Mouse (Mus musculus): ENCODE results near the gene Bcl2. TPM values are rescaled to one million over a fixed set of nuclear protein-coding genes. Genes with fewer than 3 reads are reported as not detected.
A peak's percentile ranks its signal among the peaks of the same experiment; 100 is the strongest.

The Bcl2 gene
- polyA plus RNA-seq, 1 experiment, result 6.7 TPM

DNA sequence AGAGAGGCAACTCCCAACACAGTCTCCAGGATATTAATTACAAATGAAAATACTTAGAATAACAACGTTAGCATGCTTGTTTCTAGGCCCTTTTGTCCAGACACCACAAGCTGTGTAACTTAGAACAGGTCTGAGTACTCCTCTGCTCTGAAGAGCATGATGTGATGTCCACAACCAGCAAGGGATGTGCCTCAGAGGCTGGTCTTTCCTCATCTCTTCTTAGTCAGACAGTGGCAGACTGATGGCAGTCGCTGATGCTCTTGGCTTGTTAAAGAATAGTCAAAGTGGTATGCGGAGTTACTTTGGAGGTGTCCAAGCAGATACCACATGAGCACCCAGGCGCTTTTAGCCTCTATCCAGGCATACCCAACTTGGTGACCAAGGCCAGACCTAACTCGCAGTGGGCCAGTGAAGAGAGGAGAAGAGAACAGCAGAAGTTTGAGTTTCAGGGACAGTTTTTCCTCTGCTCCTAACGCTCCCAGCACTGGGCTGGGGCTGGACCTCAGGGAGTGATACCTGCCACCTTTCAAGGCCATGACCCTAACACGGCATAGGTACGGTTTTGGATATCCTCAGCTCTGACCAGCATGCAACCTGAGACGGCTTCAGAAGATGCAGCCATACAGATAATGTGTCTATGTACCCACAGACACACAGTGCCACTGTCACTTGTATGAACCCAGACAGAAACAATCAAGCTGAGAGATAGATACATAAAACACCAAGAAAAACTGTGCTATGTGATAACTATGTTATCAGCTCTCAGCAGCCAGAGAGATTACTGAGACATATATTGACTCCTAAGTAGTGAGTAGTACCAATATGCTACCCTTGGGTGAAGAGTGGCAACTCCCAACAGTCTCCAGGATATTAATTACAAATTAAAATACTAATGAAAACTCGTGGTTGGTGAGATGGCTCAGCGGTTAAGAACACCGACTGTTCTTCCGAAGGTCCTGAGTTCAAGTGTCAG, 1.3 kb upstream of the Bcl2 start:
- DNase-seq (ENCODE audit: extremely low spot score in 1 of 2, low spot score in 1 of 2), result no peak

DNA sequence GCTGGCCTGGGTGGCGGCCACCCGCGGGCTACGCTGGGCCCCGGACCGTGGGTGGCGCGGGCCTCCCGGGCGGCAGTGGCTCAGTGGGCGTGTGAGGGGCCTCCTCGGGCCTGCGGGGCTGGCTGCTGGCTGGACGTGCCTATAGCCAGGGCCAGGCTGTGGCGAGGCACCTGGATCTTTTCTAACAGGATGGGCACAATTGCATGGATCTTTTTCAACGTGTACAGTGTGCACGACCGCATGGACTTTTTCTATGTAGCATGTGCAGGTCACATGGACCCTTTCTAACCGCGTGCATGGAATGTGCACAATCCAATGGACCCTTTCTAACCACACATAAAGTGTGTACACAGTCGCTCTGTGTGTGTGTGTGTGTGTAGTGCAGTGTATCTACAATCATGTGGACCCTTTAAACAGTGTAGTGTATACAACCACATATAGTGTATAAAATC, 482 bp upstream of the Bcl2 start:
- no peak for DNase-seq (ENCODE audit: extremely low spot score in 1 of 2, low spot score in 1 of 2)

DNA sequence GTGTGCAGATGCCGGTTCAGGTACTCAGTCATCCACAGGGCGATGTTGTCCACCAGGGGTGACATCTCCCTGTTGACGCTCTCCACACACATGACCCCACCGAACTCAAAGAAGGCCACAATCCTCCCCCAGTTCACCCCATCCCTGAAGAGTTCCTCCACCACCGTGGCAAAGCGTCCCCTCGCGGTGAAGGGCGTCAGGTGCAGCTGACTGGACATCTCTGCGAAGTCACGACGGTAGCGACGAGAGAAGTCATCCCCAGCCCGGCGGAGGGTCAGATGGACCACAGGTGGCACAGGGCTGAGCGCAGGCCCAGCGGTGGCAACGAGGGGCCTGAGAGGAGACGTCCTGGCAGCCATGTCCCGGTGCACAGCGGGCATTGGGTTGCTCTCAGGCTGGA, 1.7 kb downstream of the Bcl2 start:
- peak in 1 of 2 experiments; percentile 62 for DNase-seq (ENCODE audit: extremely low spot score in 1 of 2, low spot score in 1 of 2)

DNA sequence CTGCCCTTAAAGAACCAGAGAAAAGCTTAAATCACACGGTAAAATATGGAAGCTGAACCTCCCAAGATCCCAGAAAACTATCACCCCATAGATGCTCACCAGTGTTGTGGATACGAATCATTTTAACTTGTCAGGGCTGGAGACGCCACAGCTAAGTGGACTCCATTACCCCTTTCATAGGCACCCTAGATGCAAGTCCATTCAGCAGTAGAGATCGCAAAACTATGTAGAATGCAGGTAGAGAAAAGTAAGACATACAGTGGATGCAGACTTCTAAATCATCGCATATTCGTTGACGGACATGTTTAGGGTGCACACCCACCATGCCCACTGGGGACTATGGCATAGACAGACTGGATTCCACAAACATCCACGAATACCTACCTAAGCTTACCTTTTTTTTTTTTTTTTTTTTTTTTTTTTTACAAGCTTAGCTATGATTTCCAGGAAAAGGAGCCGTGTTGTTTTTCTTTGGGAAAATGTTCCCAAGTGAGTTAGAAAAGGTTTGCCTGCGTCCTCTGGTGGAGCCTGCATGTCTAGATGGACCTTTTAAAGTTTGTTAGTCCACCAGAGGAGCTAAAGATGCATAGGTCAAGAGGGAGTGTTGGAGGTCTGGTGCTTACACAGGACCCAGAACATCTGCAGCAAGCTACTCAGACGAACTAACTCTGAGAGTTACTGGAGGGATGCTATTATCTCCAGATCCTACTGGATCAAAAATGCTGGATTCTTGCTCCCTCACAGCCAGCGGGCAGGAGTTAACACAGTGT, 2.5 kb downstream of the Bcl2 start:
- no peak for DNase-seq (ENCODE audit: extremely low spot score in 1 of 2, low spot score in 1 of 2)

DNA sequence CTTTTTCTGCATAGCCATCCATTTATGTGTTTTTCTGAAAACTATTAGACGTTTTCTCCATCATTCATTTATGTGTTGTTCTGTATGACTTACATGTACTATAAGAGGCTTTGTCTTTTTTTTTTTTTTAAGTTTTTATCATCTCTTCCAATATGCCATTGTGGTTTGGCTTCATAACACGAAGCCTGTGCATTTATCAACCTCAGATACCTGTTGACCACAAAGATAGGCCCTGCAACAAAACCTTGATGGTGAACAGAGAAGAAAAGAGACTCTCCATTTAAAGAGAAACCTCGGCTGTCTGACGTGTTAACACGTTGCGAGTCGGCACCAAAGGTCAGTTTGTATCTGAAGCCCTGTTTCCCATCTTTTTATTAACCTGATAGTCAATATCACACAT, 3.9 kb downstream of the Bcl2 start:
- no peak for DNase-seq (ENCODE audit: extremely low spot score in 1 of 2, low spot score in 1 of 2)

DNA sequence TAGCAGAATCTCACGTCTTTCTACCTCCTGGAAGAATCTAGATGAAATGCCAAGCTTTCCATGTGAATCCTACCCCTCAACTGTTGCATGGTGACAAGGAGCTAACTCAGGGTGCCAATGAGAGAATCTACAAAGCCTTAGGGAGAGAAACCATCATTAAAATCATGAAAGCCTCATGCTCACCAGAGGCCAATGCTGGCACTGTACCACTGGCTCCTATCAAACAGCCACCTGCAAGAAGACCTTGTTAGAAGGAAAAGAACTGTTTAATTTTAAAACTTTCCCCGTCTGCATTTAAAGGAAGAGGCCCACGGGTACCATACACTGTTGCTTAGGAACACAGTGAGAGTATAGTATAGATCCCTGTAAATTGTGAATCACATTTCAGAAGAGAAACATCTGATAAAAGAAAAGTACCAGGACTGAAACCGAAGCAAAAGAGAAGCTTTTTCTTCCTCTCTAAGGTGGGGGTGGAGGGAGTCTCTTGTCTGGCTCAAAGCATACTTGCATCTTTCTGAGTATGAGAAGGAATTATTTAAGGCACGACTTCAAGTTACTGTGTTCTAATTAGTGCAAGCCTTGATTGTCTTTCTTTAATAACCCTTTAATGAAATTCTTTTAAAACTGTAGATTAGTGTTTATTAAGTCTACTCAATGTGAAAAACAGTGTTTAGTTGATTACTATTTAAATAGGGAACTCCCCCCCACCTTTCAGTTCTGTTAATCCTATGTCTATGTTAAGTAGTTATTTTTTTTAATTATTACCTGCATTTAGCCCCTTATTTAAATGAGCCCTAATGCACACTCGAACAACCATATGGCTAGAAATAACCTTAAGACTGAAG, 6.8 kb downstream of the Bcl2 start:
- DNase-seq (ENCODE audit: extremely low spot score in 1 of 2, low spot score in 1 of 2), result no peak

DNA sequence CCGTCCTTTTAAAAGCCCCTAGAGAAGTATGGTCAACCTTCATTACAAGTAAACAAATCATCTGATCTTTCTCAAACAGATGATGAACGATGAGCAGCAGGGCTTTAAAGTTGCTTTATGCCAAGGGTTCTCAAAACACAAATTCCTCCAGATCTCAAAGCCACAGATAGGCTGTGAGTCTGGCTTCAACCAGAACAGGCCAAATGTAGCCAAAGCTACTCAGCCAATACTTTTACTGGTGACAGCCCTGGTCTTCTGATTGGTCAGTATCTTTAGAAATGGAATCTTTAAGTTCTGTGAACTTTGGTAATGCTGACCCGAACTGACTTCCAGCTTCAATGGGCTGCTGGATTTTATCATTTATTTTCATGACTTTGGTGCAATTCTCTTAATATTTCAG, 10.9 kb downstream of the Bcl2 start:
- no peak for DNase-seq (ENCODE audit: extremely low spot score in 1 of 2, low spot score in 1 of 2)

DNA sequence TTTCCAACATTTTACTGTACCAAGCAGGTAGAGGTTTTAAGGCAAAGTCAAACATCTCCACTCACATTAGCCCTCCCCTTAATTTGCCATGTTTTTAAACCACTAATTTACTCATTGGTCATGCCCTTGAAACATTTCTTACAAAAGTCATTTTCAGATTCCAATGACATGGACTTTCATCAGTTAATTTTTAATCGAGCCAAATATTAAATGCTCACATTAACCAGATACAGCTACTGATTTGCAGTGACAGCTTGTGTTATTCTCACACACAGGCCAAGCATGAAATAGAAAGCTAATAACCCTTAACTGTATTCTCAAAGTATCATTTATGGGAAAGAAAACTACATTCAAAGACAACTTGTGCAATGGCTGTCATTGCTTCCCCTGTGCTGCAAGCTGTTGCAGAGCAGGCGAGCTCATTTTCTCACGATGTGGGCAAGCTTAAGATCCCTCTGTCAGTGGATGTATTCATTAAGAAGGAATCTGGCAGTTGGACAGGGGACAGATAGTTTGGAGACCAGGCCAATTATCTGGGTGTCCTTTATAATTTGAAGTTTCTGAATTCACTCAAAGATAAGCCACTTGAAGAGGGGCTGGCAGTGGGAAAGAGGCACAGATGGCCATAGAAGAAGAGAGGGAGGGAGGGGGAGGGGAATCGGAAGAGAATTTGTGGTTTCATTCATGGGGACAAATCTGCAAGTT, 11.5 kb downstream of the Bcl2 start:
- DNase-seq (ENCODE audit: extremely low spot score in 1 of 2, low spot score in 1 of 2), result no peak

DNA sequence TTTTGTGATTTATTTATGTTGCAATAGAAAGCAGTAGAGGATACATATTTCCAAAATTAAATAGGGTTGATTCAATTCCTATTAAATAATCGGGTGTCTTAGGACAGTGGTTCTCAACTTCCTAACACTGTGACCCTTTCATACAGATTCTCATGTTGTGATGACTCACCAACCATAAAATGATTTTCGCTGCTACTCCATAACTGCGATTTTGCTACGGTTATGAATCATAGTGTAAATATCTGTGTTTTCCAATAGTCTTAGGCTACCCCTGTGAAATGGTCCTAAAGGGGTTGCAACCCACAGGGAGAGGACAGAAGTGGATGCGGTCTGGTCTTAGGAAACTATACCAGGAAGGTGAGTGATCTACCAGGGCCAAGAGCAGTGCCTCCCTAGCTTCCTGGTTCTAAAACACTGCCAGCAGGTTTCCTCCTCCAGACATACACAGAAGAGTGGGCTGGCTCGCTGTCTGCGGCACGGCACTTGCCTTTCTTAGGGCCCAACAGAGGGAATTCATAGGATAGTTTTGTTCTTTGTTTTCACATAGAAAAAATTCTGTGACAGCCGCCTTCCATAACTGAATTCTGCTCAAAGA, 13.5 kb downstream of the Bcl2 start:
- DNase-seq (ENCODE audit: extremely low spot score in 1 of 2, low spot score in 1 of 2), result no peak

DNA sequence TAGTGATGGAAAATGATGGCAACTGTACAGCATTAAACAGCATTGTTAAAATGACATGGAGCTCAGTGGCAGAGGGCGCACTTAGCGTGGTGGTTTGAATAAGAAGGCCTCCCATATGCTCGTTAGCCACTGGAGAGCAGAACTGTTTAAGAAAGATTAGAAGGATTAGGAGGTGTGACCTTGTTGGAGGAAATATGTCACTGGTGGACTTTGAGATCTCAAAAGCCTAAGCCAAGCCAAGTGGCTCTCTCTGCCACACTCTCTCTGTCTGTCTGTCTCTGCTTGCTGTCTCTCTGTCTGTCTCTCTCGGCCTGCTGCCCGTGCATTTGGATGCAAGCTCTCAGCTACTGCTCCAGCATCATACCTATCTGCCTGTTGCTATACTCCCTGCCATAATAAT, 17.6 kb downstream of the Bcl2 start:
- no peak for DNase-seq (ENCODE audit: extremely low spot score in 1 of 2, low spot score in 1 of 2)

DNA sequence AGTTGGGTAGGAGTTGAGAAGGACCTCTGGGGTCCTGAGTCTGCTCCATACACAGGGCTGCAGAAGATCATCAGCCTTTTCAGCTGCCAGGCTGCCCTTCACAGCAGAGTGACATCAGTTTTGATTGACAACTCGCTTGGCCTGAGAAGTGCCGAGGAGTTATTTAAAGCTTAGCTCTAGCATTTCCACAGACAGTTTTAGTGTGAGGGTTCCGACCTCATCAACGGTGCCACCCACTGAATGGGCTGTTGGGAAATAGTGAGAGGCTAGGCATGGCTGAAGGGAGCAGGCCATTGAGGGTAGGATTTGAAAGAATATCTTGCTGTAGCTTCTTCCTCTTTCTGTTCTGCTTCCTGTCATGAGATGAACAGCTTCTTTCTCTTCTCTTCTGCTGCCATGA, 18.4 kb downstream of the Bcl2 start:
- DNase-seq (ENCODE audit: extremely low spot score in 1 of 2, low spot score in 1 of 2), result no peak

DNA sequence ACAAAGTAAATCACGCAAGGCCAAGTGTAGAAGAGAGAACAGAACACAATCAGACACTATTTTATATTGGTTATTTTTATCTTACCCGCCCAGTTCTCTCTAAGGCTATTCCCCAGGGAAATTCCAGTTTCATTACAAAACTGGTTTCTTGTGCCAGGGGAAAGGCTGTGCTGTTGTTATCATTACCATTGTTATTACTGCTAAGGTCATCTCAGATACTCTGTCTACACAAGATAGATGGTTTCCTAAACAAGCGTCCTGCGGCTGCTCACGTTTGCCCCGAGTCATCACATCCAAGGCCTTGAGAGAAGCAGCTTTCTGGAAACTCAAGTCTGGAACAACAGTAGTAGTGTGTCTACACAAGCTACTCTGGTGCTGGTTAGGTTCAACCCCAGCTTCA, 19.8 kb downstream of the Bcl2 start:
- no peak for DNase-seq (ENCODE audit: extremely low spot score in 1 of 2, low spot score in 1 of 2)

DNA sequence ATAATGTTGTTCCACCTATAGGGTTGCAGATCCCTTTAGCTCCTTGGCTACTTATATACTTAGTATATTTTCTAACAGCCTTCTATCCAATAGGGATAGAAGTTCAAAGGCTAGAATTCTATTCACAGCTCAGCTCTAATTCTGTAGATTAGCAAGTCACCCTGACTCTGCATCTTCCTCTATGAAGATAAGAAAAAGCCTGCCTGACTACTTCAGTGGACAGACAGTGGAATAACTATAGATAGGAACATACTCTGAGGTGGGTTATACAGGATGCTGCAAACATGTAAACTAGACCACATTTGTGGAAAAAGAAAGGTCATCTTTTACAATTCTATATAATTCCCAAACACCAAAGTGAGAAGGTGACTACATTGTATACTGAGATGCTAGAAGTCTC, 21.5 kb downstream of the Bcl2 start:
- no peak for DNase-seq (ENCODE audit: extremely low spot score in 1 of 2, low spot score in 1 of 2)

DNA sequence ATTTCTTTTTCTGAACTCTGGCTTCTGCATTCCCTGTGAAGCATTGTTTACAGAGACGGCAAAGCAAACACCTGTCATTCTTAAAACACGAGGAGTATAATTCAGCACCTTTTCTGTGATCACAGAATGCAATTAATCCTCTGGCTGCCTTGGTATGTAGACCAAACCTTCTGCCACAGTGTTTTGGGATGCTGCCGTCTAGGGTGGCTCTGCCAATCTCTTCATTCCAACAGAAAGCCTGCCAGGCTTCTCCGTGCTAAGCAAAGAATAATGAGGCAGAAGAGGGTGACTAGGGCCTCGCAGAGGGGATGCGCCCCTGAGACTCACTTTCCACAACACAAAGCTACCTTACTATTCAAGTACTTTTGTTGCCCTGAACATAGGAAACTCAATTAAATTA, 23.2 kb downstream of the Bcl2 start:
- DNase-seq (ENCODE audit: extremely low spot score in 1 of 2, low spot score in 1 of 2), result no peak

DNA sequence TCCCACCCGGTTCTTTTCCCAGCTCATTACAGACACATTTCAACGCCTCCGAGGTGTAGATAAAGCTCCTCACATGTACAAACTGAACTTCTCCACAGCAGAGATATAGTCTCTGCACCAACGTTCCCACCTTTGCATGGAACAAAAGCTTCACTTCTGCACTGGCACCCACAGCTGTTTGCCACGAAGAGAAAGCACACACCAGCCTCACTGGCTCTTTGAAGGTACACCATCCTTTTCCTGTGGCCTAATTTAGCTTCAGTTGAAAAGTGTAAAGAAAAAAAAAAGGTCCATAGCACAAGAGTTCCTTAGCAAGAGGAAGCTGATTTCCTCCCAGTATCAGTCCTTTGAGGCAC, 25.9 kb downstream of the Bcl2 start:
- DNase-seq (ENCODE audit: extremely low spot score in 1 of 2, low spot score in 1 of 2), result no peak

DNA sequence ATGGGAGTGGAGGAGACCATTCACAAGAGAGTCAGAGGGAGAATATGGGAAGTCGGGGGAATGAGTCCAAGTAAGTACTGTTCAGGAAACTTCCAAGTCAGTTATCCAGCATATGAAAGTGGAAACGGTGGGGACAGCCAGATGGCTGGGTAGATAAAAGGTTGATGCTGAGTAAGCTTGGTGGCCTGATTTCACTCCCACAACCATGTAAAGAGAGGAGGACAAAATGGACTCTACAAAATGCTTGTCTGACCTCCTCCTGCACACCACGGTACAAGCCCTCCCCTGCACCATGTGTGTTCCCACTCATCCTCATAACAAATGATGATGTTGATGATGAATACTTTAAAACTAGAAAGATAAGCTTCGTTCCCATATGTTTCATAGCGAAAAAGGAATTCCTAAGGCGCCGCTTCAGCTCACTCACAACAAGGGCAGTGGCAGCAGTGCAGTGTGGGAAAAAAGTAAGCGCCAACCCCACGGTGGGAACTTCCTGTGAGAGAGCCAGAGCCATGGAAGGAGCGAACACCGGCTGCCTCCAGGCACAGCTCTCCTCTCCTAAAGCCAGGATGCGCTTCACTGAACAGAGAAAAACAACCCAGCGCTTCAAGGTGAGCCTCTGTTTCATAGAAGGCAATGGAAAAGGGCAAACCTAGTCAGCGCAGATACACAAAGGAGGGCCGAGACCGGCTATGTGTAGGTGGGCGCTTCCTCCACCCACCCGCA, 26.5 kb downstream of the Bcl2 start:
- DNase-seq (ENCODE audit: extremely low spot score in 1 of 2, low spot score in 1 of 2), result peak in 1 of 2 experiments; percentile 47

DNA sequence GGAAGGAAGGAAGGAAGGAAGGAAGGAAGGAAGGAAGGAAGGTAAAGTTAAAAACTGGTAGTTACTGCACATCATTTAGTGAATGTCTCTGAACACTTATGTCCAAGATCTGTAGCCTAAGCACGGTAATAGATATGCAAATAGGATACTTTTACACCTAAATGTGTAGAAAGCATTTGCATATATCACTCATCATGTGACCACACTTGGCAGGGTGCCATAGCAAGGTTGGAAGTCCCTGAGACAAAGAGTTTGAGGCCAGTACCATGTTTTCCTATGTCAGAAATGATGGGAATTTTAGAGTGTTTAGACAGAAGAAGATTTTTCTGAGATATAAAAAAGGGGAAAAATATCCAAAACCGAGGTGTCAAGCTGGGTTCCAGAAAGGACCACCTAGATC, 28.4 kb downstream of the Bcl2 start:
- no peak for DNase-seq (ENCODE audit: extremely low spot score in 1 of 2, low spot score in 1 of 2)

DNA sequence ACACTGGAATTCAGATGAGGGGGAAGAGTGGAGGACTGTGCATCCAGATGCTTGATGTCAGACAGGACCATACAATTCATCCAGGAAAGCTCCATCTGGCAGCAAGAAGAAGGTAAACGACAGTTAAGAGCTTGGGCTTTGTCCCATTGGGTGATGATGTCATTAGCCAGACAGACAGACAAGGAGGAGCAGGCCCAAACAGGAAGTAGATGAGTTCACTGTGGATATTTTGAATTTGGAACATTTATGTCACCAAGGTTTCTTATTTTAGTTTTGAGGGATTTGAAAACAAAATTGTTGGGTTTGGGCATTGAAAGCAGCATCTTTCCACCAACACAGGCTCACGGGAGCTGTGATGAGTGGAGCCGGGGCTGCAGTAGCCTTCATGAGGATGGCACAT, 29.5 kb downstream of the Bcl2 start:
- no peak for DNase-seq (ENCODE audit: extremely low spot score in 1 of 2, low spot score in 1 of 2)

DNA sequence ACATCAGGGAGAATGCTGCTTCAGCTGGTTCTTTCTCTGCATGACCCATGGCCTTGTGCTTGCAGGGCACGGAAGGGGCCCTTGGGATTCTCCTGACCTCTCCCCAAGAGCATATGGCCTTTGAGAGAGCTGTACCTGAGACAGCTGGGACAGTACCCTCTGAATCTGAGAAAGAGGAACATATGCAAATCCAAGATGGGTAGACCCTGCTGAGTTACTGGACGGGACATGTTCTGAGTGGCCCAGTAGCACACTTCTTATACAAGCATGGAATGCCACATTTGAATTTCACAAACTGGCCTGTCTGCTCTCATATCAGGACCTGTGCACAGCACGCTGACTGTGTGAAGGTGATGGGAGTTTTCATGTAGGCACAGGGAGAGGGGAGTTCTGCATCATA, 31.2 kb downstream of the Bcl2 start:
- DNase-seq (ENCODE audit: extremely low spot score in 1 of 2, low spot score in 1 of 2), result no peak

Measured in frontal cortex, adult 2 months (tissue).